Mouse (Mus musculus) myocyte (in vitro differentiated cells): ENCODE measurements around the gene U90926.

Source experiments
- MYOG ChIP-seq, 3 experiments: IDR thresholded peaks; one replicate each; pipeline ENCODE4 v1.6.1; 2011; ENCODE audit warnings: control low read depth in 2 of 3, low read depth in 2 of 3, mild to moderate bottlenecking in 2 of 3; ENCODE audit not compliant: insufficient read length in 2 of 3, control insufficient read depth in 1 of 3, insufficient read depth in 1 of 3
- POLR2A ChIP-seq: IDR thresholded peaks from one replicate; pipeline ENCODE4 v1.6.1; 2011; ENCODE audit warnings: low read depth, mild to moderate bottlenecking, control low read depth, moderate library complexity; ENCODE audit not compliant: insufficient read length

- no peak for TF ChIP-seq POLR2A
- TF ChIP-seq MYOG (IDR thresholded peaks at IDR 0.05; ENCODE audit: control insufficient read depth in 1 of 3, insufficient read depth in 1 of 3, insufficient read length in 2 of 3, low read depth in 2 of 3), result no peak
Observed at GRCm38 (mm10) chr5:92245483-92245882, 30.3 kb upstream of the U90926 start.
